Mouse (Mus musculus): ENCODE data around the gene Olfr287. TPM values are rescaled to one million over a fixed set of nuclear protein-coding genes. Genes with fewer than 3 reads are reported as not detected.

Olfr287 gene
- polyA plus RNA-seq, 1 experiment from 2014 or later: not detected

- ATAC-seq (ENCODE audit: insufficient number of reproducible peaks, insufficient read depth, low FRiP score, low TSS enrichment, low read depth): peak; percentile 85
- no peaks in the 10 kb centered on the region for H3K9me3 ChIP-seq
- peak overlapping the region; percentile 59 for H3K9ac ChIP-seq (replicated peaks)
- peaks cover 11% of the 10 kb centered on the region for H3K4me1 ChIP-seq (replicated peaks)
- H3K27ac ChIP-seq: no peak overlapping the region
- H3K4me3 ChIP-seq (replicated peaks): peak overlapping the region; percentile 53
- peak overlapping the region; percentile 94 for H3K4me2 ChIP-seq
- no peaks in the 10 kb centered on the region for H3K36me3 ChIP-seq
- 1% methylated on average over 69 of the region's 69 CpGs for WGBS
- H3K27me3 ChIP-seq: peaks cover 85% of the 10 kb centered on the region
Measured at GRCm38 (mm10) chr15:98167645-98168621, 52.9 kb downstream of the Olfr287 start.

GRCm38 (mm10) chr15:98166963-98167644 lies 53.8 kb downstream of the Olfr287 start, which contains the start of gene Ccdc184:
TSS of gene Ccdc184 (plus strand) at chr15:98167158.
- no peaks in the 10 kb centered on the region for H3K36me3 ChIP-seq
- peaks cover 77% of the 10 kb centered on the region for H3K27me3 ChIP-seq
- no peaks in the 10 kb centered on the region for H3K9me3 ChIP-seq
- ATAC-seq (ENCODE audit: insufficient number of reproducible peaks, insufficient read depth, low FRiP score, low TSS enrichment, low read depth): peak; percentile 33
- peak within 1 kb of the TSS; percentile 53 for H3K4me3 ChIP-seq (replicated peaks)
- no peak within 1 kb of the TSS for H3K27ac ChIP-seq
- H3K4me2 ChIP-seq: peak within 1 kb of the TSS; percentile 94
- peaks cover 11% of the 10 kb centered on the region for H3K4me1 ChIP-seq (replicated peaks)
- WGBS: 4% methylated on average over 18 of the region's 18 CpGs
- peak within 1 kb of the TSS; percentile 59 for H3K9ac ChIP-seq (replicated peaks)

- H3K9ac ChIP-seq (replicated peaks): no peak within 1 kb of the TSS
- no peak within 1 kb of the TSS for H3K27ac ChIP-seq
- ATAC-seq (ENCODE audit: insufficient number of reproducible peaks, insufficient read depth, low FRiP score, low TSS enrichment, low read depth): no peak
- H3K4me2 ChIP-seq: no peak within 1 kb of the TSS
- WGBS: 83% methylated on average over 5 of the region's 5 CpGs
- no peak within 1 kb of the TSS for H3K4me3 ChIP-seq (replicated peaks)
- no peaks in the 10 kb centered on the region for H3K9me3 ChIP-seq
- H3K4me1 ChIP-seq (replicated peaks): peaks cover 11% of the 10 kb centered on the region
- H3K27me3 ChIP-seq: peaks cover 61% of the 10 kb centered on the region
- no peaks in the 10 kb centered on the region for H3K36me3 ChIP-seq
Measured at GRCm38 (mm10) chr15:98165525-98165924, 55.3 kb downstream of the Olfr287 start, which contains the start of gene Asb8. TSS of gene Asb8 (minus strand) at chr15:98165625.

GRCm38 (mm10) chr15:98162561-98162960 lies 58.3 kb downstream of the Olfr287 start:
- Histone ChIP-seq H3K27me3 (peaks cover 31% of the 10 kb centered on the region), H3K4me1 (replicated peaks) (0 out of 2 replicates have a peak, but pooled peaks cover under 1% of the 10 kb centered on the region), H3K4me2 (no peak overlapping the region), H3K36me3 (no peaks in the 10 kb centered on the region), H3K9ac (replicated peaks) (no peak overlapping the region), H3K27ac (no peak overlapping the region), H3K4me3 (replicated peaks) (no peak overlapping the region), H3K9me3 (no peaks in the 10 kb centered on the region)
- no peak for ATAC-seq (ENCODE audit: insufficient number of reproducible peaks, insufficient read depth, low FRiP score, low TSS enrichment, low read depth)
- WGBS: 54% methylated on average over 4 of the region's 4 CpGs

- Histone ChIP-seq H3K27ac (no peak overlapping the region), H3K4me3 (replicated peaks) (no peak overlapping the region), H3K36me3 (no peaks in the 10 kb centered on the region), H3K4me2 (no peak overlapping the region), H3K4me1 (replicated peaks) (no peaks in the 10 kb centered on the region), H3K27me3 (peaks cover 20% of the 10 kb centered on the region), H3K9me3 (no peaks in the 10 kb centered on the region), H3K9ac (replicated peaks) (no peak overlapping the region)
- 73% methylated on average over 19 of the region's 19 CpGs for WGBS
- no peak for ATAC-seq (ENCODE audit: insufficient number of reproducible peaks, insufficient read depth, low FRiP score, low TSS enrichment, low read depth)
Measured at GRCm38 (mm10) chr15:98161026-98161805, 59.6 kb downstream of the Olfr287 start.

- 71% methylated on average over 1 of the region's 1 CpGs for WGBS
- Histone ChIP-seq H3K4me3 (replicated peaks) (no peak overlapping the region), H3K9me3 (no peaks in the 10 kb centered on the region), H3K9ac (replicated peaks) (no peak overlapping the region), H3K4me1 (replicated peaks) (no peaks in the 10 kb centered on the region; the same call in 1 of the 2 replicates), H3K27me3 (no peaks in the 10 kb centered on the region), H3K36me3 (no peaks in the 10 kb centered on the region), H3K27ac (no peak overlapping the region), H3K4me2 (no peak overlapping the region)
- no peak for ATAC-seq (ENCODE audit: insufficient number of reproducible peaks, insufficient read depth, low FRiP score, low TSS enrichment, low read depth)
Measured at GRCm38 (mm10) chr15:98157253-98157652, 63.6 kb downstream of the Olfr287 start.

Other genes with a start within 250 kb of the Olfr287 start
- 431 and 545 TPM in 2 replicates for gene Col2a1, start 216.4 kb downstream of the Olfr287 start, polyA plus RNA-seq (2016; fragmentation: Nextera tagmentation; extraction: Ambion mirVana)
- 49.4 and 52.7 TPM in 2 replicates for gene Pfkm, start 128.5 kb downstream of the Olfr287 start, polyA plus RNA-seq (2016; fragmentation: Nextera tagmentation; extraction: Ambion mirVana)
- 46.3 and 46.9 TPM in 2 replicates for gene Senp1, start 127.3 kb downstream of the Olfr287 start, polyA plus RNA-seq (2016; fragmentation: Nextera tagmentation; extraction: Ambion mirVana)
- 42.4 and 43.5 TPM in 2 replicates for gene Asb8, start 55.4 kb downstream of the Olfr287 start, polyA plus RNA-seq (2016; fragmentation: Nextera tagmentation; extraction: Ambion mirVana)
- 0.32 and 0.41 TPM in 2 replicates for gene Ccdc184, start 53.9 kb downstream of the Olfr287 start, polyA plus RNA-seq (2016; fragmentation: Nextera tagmentation; extraction: Ambion mirVana)
- not detected in 2 replicates for gene Olfr288, start 25.5 kb downstream of the Olfr287 start, polyA plus RNA-seq (2016; fragmentation: Nextera tagmentation; extraction: Ambion mirVana)
- gene Gm44579, start 79 bp downstream of the Olfr287 start, polyA plus RNA-seq (2016; fragmentation: Nextera tagmentation; extraction: Ambion mirVana): not detected in 2 replicates
- gene Olfr286, start 13.4 kb upstream of the Olfr287 start, polyA plus RNA-seq (2016; fragmentation: Nextera tagmentation; extraction: Ambion mirVana): not detected in 2 replicates
- gene H1fnt, start 36.2 kb upstream of the Olfr287 start, polyA plus RNA-seq (2016; fragmentation: Nextera tagmentation; extraction: Ambion mirVana): not detected in 2 replicates
- 0.29 and 0.52 TPM in 2 replicates for gene Zfp641, start 75.1 kb upstream of the Olfr287 start, polyA plus RNA-seq (2016; fragmentation: Nextera tagmentation; extraction: Ambion mirVana)
- gene Olfr285, start 96.3 kb upstream of the Olfr287 start, polyA plus RNA-seq (2016; fragmentation: Nextera tagmentation; extraction: Ambion mirVana): not detected in 2 replicates
- not detected in 2 replicates for gene Olfr284, start 119.9 kb upstream of the Olfr287 start, polyA plus RNA-seq (2016; fragmentation: Nextera tagmentation; extraction: Ambion mirVana)
- gene Olfr283, start 159.9 kb upstream of the Olfr287 start, polyA plus RNA-seq (2016; fragmentation: Nextera tagmentation; extraction: Ambion mirVana): not detected in 2 replicates
- gene Olfr282, start 210.2 kb upstream of the Olfr287 start, polyA plus RNA-seq (2016; fragmentation: Nextera tagmentation; extraction: Ambion mirVana): not detected in 2 replicates
- gene Olfr281, start 231.5 kb upstream of the Olfr287 start, polyA plus RNA-seq (2016; fragmentation: Nextera tagmentation; extraction: Ambion mirVana): not detected in 2 replicates
- not detected in 2 replicates for gene OR5BS1P, start 248.8 kb upstream of the Olfr287 start, polyA plus RNA-seq (2016; fragmentation: Nextera tagmentation; extraction: Ambion mirVana)